Mouse (Mus musculus) midbrain, embryonic 13.5 days (tissue): ENCODE results near the gene Nepn. TPM values are rescaled to one million over a fixed set of nuclear protein-coding genes. Genes with fewer than 3 reads are reported as not detected.

ENCODE experiments used
- ATAC-seq: fragments of 200-750 bp; cut with Nextera tagmentation; 2 replicates; pipeline ENCODE4 v1.8.0; 2017; ENCODE audit warnings: mild to moderate bottlenecking, moderate TSS enrichment, moderate library complexity
- H3K27ac ChIP-seq: fragments of 300-500 bp; sonication (generic); 2 replicates; pipeline ENCODE4 v1.5.1; 2015; ENCODE audit warnings: inconsistent platforms, mild to moderate bottlenecking, moderate library complexity
- H3K27me3 ChIP-seq: fragments of 300-500 bp; sonication (generic); 2 replicates; pipeline ENCODE4 v1.6.1; 2015; ENCODE audit warnings: mild to moderate bottlenecking, inconsistent platforms
- H3K36me3 ChIP-seq: fragments of 300-500 bp; sonication (generic); 2 replicates; pipeline ENCODE4 v1.6.1; 2015; ENCODE audit warnings: mild to moderate bottlenecking, inconsistent platforms
- H3K4me1 ChIP-seq: fragments of 300-500 bp; sonication (generic); replicated peaks from 2 replicates; pipeline ENCODE4 v1.6.1; 2015; ENCODE audit warnings: inconsistent platforms
- H3K4me2 ChIP-seq: fragments of 300-500 bp; sonication (generic); replicated peaks from 2 replicates; pipeline ENCODE4 v1.6.1; 2015; ENCODE audit warnings: moderate library complexity, mild to moderate bottlenecking, inconsistent platforms
- H3K4me3 ChIP-seq: fragments of 300-500 bp; sonication (generic); replicated peaks from 2 replicates; pipeline ENCODE4 v1.5.1; 2015; ENCODE audit warnings: mild to moderate bottlenecking, inconsistent platforms
- H3K9ac ChIP-seq: fragments of 300-500 bp; sonication (generic); replicated peaks from 2 replicates; pipeline ENCODE4 v1.6.1; 2015; ENCODE audit warnings: mild to moderate bottlenecking, inconsistent platforms
- H3K9me3 ChIP-seq: fragments of 300-500 bp; sonication (generic); 2 replicates; pipeline ENCODE4 v1.6.1; 2016; ENCODE audit warnings: mild to moderate bottlenecking, inconsistent platforms
- WGBS: fragments of 180-500 bp; shearing (Covaris S2); methylation state at CpG from one replicate; pipeline ENCODE4 v1.1.7; 2015; 5-methylcytosine and 5-hydroxymethylcytosine counted together
- polyA plus RNA-seq: library from polyadenylated mRNA; unstranded; fragments of >200 nt; fragmentation: Nextera tagmentation; extraction: Ambion mirVana; gene quantifications from 2 replicates; pipeline ENCODE4 v1.2.1, GENCODE M21; 2015

Nepn gene
- polyA plus RNA-seq, 1 experiment from 2014 or later, result not detected

DNA sequence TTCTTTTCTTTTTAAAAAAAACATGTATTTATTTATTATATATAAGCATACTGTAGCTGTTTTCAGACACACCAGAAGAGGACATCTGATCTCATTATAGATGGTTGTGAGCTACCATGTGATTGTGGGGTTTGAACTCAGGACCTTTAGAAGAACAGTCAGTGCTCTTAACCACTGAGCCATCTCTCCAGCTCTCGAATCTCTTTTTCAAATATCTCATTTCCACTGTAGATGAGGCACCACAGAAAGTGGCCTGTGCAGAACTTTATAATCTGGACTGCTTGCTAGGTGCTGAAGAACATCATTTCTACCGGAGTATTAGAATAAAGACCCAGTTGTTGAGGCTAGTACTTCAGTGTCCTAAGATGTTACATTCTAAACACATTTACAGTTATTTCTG is 26.2 kb downstream of the Nepn start:
- H3K4me1 ChIP-seq, result peaks cover 23% of the 10 kb centered on the region
- no peak for ATAC-seq
- 86% methylated on average over 2 of the region's 2 CpGs for WGBS

DNA sequence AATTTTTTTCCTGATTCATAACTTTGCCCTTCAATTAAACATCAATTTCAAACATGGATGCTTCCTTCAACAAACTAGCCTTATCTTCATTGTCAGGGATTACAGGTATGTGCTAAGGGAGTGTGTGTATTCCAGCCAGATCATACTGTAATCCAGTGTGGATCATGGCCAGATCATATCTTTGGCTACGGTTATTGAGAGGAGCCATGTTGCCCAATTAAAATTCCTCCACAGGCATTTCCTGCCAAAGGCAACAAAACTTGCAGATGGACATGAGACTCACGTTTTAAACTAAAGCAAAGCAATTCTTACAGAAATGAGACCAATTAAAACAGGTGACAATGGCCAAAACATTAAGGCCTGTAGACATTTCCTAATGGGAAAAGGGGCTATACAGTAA is 27.7 kb downstream of the Nepn start:
- Histone ChIP-seq H3K4me2 (peak overlapping the region; percentile 54), H3K4me3 (peak overlapping the region; percentile 66; the same call in 1 of the 2 replicates), H3K9me3 (no peaks in the 10 kb centered on the region), H3K9ac (peak overlapping the region; percentile 55; the same call in 1 of the 2 replicates), H3K27ac (peak overlapping the region; percentile 78; the same call in 1 of the 2 replicates), H3K36me3 (no peaks in the 10 kb centered on the region), H3K4me1 (peaks cover 34% of the 10 kb centered on the region), H3K27me3 (no peaks in the 10 kb centered on the region)
- ATAC-seq, result no peak
- 87% methylated on average over 2 of the region's 2 CpGs for WGBS

More for the DNA sequence above, 26.2 kb downstream of the Nepn start:
- Histone ChIP-seq H3K9ac (no peak overlapping the region), H3K27me3 (no peaks in the 10 kb centered on the region), H3K27ac (no peak overlapping the region), H3K4me3 (no peak overlapping the region), H3K36me3 (no peaks in the 10 kb centered on the region), H3K4me2 (no peak overlapping the region), H3K9me3 (no peaks in the 10 kb centered on the region)

- Histone ChIP-seq H3K4me3 (peak within 1 kb of the TSS; percentile 66), H3K9me3 (no peaks in the 10 kb centered on the region), H3K9ac (peak within 1 kb of the TSS; percentile 88), H3K36me3 (no peaks in the 10 kb centered on the region), H3K27me3 (no peaks in the 10 kb centered on the region), H3K27ac (peak within 1 kb of the TSS; percentile 95), H3K4me2 (peak within 1 kb of the TSS; percentile 80), H3K4me1 (peaks cover 37% of the 10 kb centered on the region)
- under 1% methylated on average over 75 of the region's 79 CpGs for WGBS
- ATAC-seq, result peak; percentile 98
Measured at GRCm38 (mm10) chr10:52417299-52417997, 28.7 kb downstream of the Nepn start, which contains the start of gene Nus1. Nus1 (plus strand) TSS chr10:52417547.

- peak overlapping the region; percentile 95 for H3K27ac ChIP-seq
- H3K4me1 ChIP-seq, result peaks cover 40% of the 10 kb centered on the region
- WGBS, result 3% methylated on average over 39 of the region's 39 CpGs
- H3K4me3 ChIP-seq, result peak overlapping the region; percentile 66
- no peaks in the 10 kb centered on the region for H3K27me3 ChIP-seq
- no peaks in the 10 kb centered on the region for H3K36me3 ChIP-seq
- H3K9ac ChIP-seq, result peak overlapping the region; percentile 88
- H3K4me2 ChIP-seq, result peak overlapping the region; percentile 80
- no peaks in the 10 kb centered on the region for H3K9me3 ChIP-seq
- peak; percentile 68 for ATAC-seq
Measured at GRCm38 (mm10) chr10:52417998-52418860, 29.5 kb downstream of the Nepn start.

GRCm38 (mm10) chr10:52418931-52419330 is 30.2 kb downstream of the Nepn start:
- Histone ChIP-seq H3K9ac (peak overlapping the region; percentile 88), H3K4me3 (peak overlapping the region; percentile 66), H3K4me2 (peak overlapping the region; percentile 80), H3K9me3 (no peaks in the 10 kb centered on the region), H3K4me1 (peaks cover 43% of the 10 kb centered on the region), H3K27me3 (no peaks in the 10 kb centered on the region), H3K36me3 (no peaks in the 10 kb centered on the region), H3K27ac (no peak overlapping the region)
- ATAC-seq, result no peak
- 76% methylated on average over 5 of the region's 5 CpGs for WGBS

- H3K4me2 ChIP-seq, result peak overlapping the region; percentile 80
- H3K36me3 ChIP-seq, result no peaks in the 10 kb centered on the region
- H3K9me3 ChIP-seq, result no peaks in the 10 kb centered on the region
- no peak overlapping the region for H3K27ac ChIP-seq
- peak overlapping the region; percentile 66 for H3K4me3 ChIP-seq
- WGBS, result 81% methylated on average over 4 of the region's 4 CpGs
- no peak for ATAC-seq
- no peaks in the 10 kb centered on the region for H3K27me3 ChIP-seq
- peak overlapping the region; percentile 88 for H3K9ac ChIP-seq
- peaks cover 45% of the 10 kb centered on the region for H3K4me1 ChIP-seq
Measured at GRCm38 (mm10) chr10:52419402-52419801, 30.6 kb downstream of the Nepn start.

DNA sequence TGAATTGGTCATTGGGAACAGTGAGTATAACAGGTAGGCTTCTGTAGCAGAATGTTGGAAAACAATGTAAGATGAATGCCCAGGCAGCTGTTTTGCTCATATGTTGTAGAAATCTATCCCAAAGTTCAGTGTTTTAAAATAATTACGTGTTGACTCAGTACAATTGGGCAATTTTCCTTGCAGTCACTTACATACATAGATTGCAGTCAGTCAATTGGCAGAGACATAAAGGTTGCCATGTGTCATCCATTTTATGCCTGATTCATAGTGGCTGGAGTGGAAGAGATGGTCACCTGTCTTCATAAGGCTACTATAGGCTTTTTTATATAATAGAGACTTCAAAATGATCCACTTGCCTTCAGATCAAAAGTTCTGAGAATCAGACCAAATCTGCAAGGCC is 31.8 kb downstream of the Nepn start:
- no peaks in the 10 kb centered on the region for H3K9me3 ChIP-seq
- no peak for ATAC-seq
- 100% methylated on average over 1 of the region's 1 CpGs for WGBS
- no peaks in the 10 kb centered on the region for H3K36me3 ChIP-seq
- H3K4me2 ChIP-seq, result no peak overlapping the region
- no peaks in the 10 kb centered on the region for H3K27me3 ChIP-seq
- H3K4me3 ChIP-seq, result no peak overlapping the region
- H3K4me1 ChIP-seq, result peaks cover 45% of the 10 kb centered on the region
- H3K9ac ChIP-seq, result no peak overlapping the region
- no peak overlapping the region for H3K27ac ChIP-seq

- Histone ChIP-seq H3K4me2 (no peak overlapping the region), H3K4me3 (no peak overlapping the region), H3K9me3 (no peaks in the 10 kb centered on the region), H3K9ac (no peak overlapping the region), H3K4me1 (peaks cover 46% of the 10 kb centered on the region), H3K27me3 (no peaks in the 10 kb centered on the region), H3K36me3 (no peaks in the 10 kb centered on the region), H3K27ac (no peak overlapping the region)
- ATAC-seq, result no peak
- 95% methylated on average over 6 of the region's 6 CpGs for whole genome bisulfite sequencing
Measured at GRCm38 (mm10) chr10:52421716-52422115, 32.9 kb downstream of the Nepn start.

DNA sequence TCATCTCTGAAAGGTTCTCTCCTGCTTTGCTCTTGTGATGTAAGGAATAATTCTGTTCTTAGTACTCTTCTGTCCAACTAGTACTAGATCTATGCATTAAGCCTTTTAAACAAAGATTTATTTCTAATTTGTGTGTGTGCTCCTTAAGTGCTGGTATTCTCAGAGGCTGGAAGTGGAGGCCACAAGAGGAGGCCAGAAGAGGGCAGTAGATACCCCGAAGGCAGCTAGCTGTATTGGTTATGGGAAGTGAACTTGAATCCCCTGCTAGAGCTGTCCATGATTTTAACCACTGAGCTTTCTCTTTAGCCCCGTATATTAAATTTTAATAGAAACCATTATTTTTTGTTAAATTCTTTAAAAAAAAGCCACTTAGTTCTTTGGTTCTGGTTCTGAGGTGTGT is 34.3 kb downstream of the Nepn start:
- no peaks in the 10 kb centered on the region for H3K36me3 ChIP-seq
- 93% methylated on average over 2 of the region's 2 CpGs for WGBS
- no peak for ATAC-seq
- H3K4me2 ChIP-seq, result no peak overlapping the region
- no peaks in the 10 kb centered on the region for H3K27me3 ChIP-seq
- H3K27ac ChIP-seq, result no peak overlapping the region
- H3K9ac ChIP-seq, result no peak overlapping the region
- H3K4me3 ChIP-seq, result no peak overlapping the region
- no peaks in the 10 kb centered on the region for H3K9me3 ChIP-seq
- H3K4me1 ChIP-seq, result peaks cover 56% of the 10 kb centered on the region

DNA sequence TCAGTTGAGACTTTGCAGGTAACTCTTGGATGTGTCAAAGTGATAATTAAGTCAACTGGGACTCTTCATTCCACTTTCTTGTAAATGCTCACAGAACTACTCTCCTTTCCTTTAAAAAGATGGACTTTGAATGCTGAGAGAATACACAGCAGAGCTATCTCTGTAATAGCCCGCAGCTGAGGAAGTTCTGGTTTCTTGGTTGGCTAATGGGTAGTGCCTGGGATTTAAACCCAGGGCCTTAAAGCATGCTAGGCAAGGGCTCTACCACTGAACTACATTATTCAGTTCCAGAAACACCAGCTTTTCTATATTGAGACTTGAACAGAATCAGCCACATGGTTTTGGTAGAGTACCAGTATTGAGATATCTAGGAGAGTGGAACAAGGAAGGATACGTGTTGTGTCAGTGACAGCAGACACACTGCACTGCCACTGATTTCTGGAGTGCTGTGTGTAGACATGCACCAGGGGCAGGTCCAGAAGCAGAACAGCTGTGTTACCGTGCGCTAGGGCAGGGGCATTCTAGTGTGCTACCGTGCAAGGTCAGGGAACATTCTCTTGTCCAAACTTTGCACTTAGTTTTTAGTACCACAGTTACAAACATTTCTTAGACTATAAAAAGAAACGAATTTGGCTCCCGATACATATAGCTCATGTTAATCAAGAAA is 37.7 kb downstream of the Nepn start:
- Histone ChIP-seq H3K9ac (no peak overlapping the region), H3K36me3 (peaks cover 16% of the 10 kb centered on the region), H3K4me1 (peaks cover 28% of the 10 kb centered on the region), H3K27ac (no peak overlapping the region), H3K4me2 (no peak overlapping the region), H3K4me3 (no peak overlapping the region), H3K9me3 (no peaks in the 10 kb centered on the region), H3K27me3 (no peaks in the 10 kb centered on the region)
- WGBS, result 93% methylated on average over 7 of the region's 7 CpGs
- ATAC-seq, result no peak

GRCm38 (mm10) chr10:52427634-52428415 is 39.1 kb downstream of the Nepn start:
- 0 out of 2 replicates have a peak, but pooled peaks have one; percentile 55 for ATAC-seq
- Histone ChIP-seq H3K4me2 (no peak overlapping the region), H3K9ac (no peak overlapping the region), H3K27me3 (no peaks in the 10 kb centered on the region), H3K4me3 (no peak overlapping the region), H3K9me3 (no peaks in the 10 kb centered on the region), H3K27ac (no peak overlapping the region), H3K4me1 (peaks cover 23% of the 10 kb centered on the region), H3K36me3 (peaks cover 28% of the 10 kb centered on the region)
- 36% methylated on average over 2 of the region's 2 CpGs for WGBS
